Mouse (Mus musculus): ENCODE measurements around the gene Olfr640. TPM values are rescaled to one million over a fixed set of nuclear protein-coding genes. Genes with fewer than 3 reads are reported as not detected.

Gene Olfr640
- polyA plus RNA-seq, 1 experiment from 2014 or later, result not detected

DNA sequence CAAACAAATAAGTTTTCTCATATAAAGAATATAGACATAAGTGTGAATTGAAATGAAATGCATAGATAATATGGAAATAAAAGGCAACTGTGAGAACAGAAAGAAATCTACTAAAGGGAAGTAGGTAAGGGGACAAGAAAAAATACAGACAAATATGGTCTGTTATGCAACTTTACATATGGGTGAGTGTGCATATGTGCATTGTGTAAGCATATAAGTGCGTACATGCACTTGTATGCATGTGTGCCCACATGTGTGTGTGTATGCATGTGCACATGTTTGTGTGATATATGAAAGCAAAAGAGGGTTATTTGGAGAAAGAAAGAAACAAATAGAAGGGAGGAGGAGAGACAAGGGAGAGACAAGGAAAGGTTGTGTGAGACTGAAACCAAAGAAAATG, 6.4 kb downstream of the Olfr640 start:
- WGBS, result 84% methylated on average over 1 of the region's 1 CpGs
- Histone ChIP-seq H3K9me3 (ENCODE audit: control insufficient read depth, low read length) (no peaks in the 10 kb centered on the region), H3K27me3 (ENCODE audit: control insufficient read depth, insufficient read depth, low read length) (no peaks in the 10 kb centered on the region), H3K4me1 (ENCODE audit: control insufficient read depth, insufficient read depth, low read length) (no peaks in the 10 kb centered on the region), H3K36me3 (ENCODE audit: control insufficient read depth, insufficient read depth, low read length) (no peaks in the 10 kb centered on the region), H3K4me2 (replicated peaks; ENCODE audit: low read depth, low read length) (no peak overlapping the region), H3K9ac (ENCODE audit: low read depth, low read length) (no peak overlapping the region), H3K27ac (ENCODE audit: low read depth, low read length) (no peak overlapping the region), H3K4me3 (ENCODE audit: low read length) (no peak overlapping the region)
- no peak for ATAC-seq (ENCODE audit: low FRiP score, low TSS enrichment)

- H3K27me3 ChIP-seq (ENCODE audit: control insufficient read depth, insufficient read depth, low read length), result no peaks in the 10 kb centered on the region
- no peak within 1 kb of the TSS for H3K9ac ChIP-seq (ENCODE audit: low read depth, low read length)
- no peaks in the 10 kb centered on the region for H3K9me3 ChIP-seq (ENCODE audit: control insufficient read depth, low read length)
- no peaks in the 10 kb centered on the region for H3K4me1 ChIP-seq (ENCODE audit: control insufficient read depth, insufficient read depth, low read length)
- H3K36me3 ChIP-seq (ENCODE audit: control insufficient read depth, insufficient read depth, low read length), result no peaks in the 10 kb centered on the region
- H3K4me2 ChIP-seq (replicated peaks; ENCODE audit: low read depth, low read length), result no peak within 1 kb of the TSS
- no peak within 1 kb of the TSS for H3K27ac ChIP-seq (ENCODE audit: low read depth, low read length)
- H3K4me3 ChIP-seq (ENCODE audit: low read length), result no peak within 1 kb of the TSS
- ATAC-seq (ENCODE audit: low FRiP score, low TSS enrichment), result no peak
These were observed 8.2 kb downstream of the Olfr640 start, which contains the start of gene Olfr639 for GRCm38 (mm10) chr7:104017203-104017602. Gene Olfr639 (minus strand): TSS chr7:104017303.

GRCm38 (mm10) chr7:103999124-103999523, 26.2 kb downstream of the Olfr640 start:
- Histone ChIP-seq H3K4me3 (ENCODE audit: low read length) (no peak overlapping the region), H3K9me3 (ENCODE audit: control insufficient read depth, low read length) (no peaks in the 10 kb centered on the region), H3K4me2 (replicated peaks; ENCODE audit: low read depth, low read length) (no peak overlapping the region), H3K4me1 (ENCODE audit: control insufficient read depth, insufficient read depth, low read length) (no peaks in the 10 kb centered on the region), H3K27ac (ENCODE audit: low read depth, low read length) (no peak overlapping the region), H3K27me3 (ENCODE audit: control insufficient read depth, insufficient read depth, low read length) (no peaks in the 10 kb centered on the region), H3K9ac (ENCODE audit: low read depth, low read length) (no peak overlapping the region), H3K36me3 (ENCODE audit: control insufficient read depth, insufficient read depth, low read length) (no peaks in the 10 kb centered on the region)
- ATAC-seq (ENCODE audit: low FRiP score, low TSS enrichment), result no peak

DNA sequence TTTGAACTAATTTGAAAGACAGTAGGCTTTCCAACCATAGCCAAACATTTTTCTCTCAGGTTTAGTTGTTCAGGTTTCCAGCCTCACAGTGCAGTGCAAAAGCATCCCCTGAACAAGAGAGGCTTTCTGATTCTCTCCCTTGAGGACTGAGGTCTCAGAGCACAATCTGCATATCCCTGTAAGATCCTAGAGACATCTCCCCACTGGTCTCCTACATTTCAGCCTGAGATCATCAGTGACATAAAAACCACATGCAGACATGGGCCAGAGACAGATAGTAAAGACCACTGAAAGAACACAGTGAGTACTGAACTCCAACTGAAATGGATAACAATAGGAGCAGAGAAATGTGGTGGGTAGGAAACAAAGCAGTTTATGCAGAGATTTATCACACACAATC, 26.9 kb downstream of the Olfr640 start, which contains the start of gene Olfr638:
Gene Olfr638 (plus strand): TSS at position 301 of the 400 bp plus-strand sequence.
- Histone ChIP-seq H3K4me2 (replicated peaks; ENCODE audit: low read depth, low read length) (no peak within 1 kb of the TSS), H3K36me3 (ENCODE audit: control insufficient read depth, insufficient read depth, low read length) (no peaks in the 10 kb centered on the region), H3K4me3 (ENCODE audit: low read length) (no peak within 1 kb of the TSS), H3K27me3 (ENCODE audit: control insufficient read depth, insufficient read depth, low read length) (no peaks in the 10 kb centered on the region), H3K4me1 (ENCODE audit: control insufficient read depth, insufficient read depth, low read length) (no peaks in the 10 kb centered on the region), H3K9me3 (ENCODE audit: control insufficient read depth, low read length) (no peaks in the 10 kb centered on the region), H3K9ac (ENCODE audit: low read depth, low read length) (no peak within 1 kb of the TSS), H3K27ac (ENCODE audit: low read depth, low read length) (no peak within 1 kb of the TSS)
- ATAC-seq (ENCODE audit: low FRiP score, low TSS enrichment), result no peak

GRCm38 (mm10) chr7:103971782-103972181, 53.6 kb downstream of the Olfr640 start:
- Histone ChIP-seq H3K36me3 (ENCODE audit: control insufficient read depth, insufficient read depth, low read length) (no peaks in the 10 kb centered on the region), H3K9ac (ENCODE audit: low read depth, low read length) (no peak overlapping the region), H3K4me3 (ENCODE audit: low read length) (no peak overlapping the region), H3K4me2 (replicated peaks; ENCODE audit: low read depth, low read length) (no peak overlapping the region), H3K4me1 (ENCODE audit: control insufficient read depth, insufficient read depth, low read length) (no peaks in the 10 kb centered on the region), H3K27ac (ENCODE audit: low read depth, low read length) (no peak overlapping the region), H3K27me3 (ENCODE audit: control insufficient read depth, insufficient read depth, low read length) (no peaks in the 10 kb centered on the region), H3K9me3 (ENCODE audit: control insufficient read depth, low read length) (no peaks in the 10 kb centered on the region)
- WGBS, result 65% methylated on average over 1 of the region's 1 CpGs
- no peak for ATAC-seq (ENCODE audit: low FRiP score, low TSS enrichment)

DNA sequence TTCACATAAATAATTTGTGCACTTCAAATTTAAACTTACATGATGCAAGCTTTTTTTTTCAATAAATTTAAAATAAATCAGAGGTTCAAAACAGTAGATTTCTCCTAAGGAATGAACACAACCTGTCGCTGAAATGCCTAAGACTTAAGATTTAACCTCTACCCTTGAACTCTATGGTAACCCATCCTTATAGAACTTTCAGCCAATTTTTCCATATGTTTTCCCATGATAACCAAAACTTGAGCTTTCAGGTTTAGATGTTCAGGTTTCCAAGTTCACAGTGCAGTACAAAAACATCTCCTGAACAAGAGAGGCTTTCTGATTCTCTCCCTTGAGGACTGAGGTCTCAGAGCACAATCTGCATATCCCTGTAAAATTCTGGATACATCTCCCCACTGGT, 54.5 kb downstream of the Olfr640 start, which contains the start of gene Olfr635:
Gene Olfr635 (plus strand): TSS at position 301 of the 400 bp plus-strand sequence.
- ATAC-seq (ENCODE audit: low FRiP score, low TSS enrichment), result no peak
- Histone ChIP-seq H3K4me1 (ENCODE audit: control insufficient read depth, insufficient read depth, low read length) (no peaks in the 10 kb centered on the region), H3K27me3 (ENCODE audit: control insufficient read depth, insufficient read depth, low read length) (no peaks in the 10 kb centered on the region), H3K9me3 (ENCODE audit: control insufficient read depth, low read length) (no peaks in the 10 kb centered on the region), H3K9ac (ENCODE audit: low read depth, low read length) (no peak within 1 kb of the TSS), H3K36me3 (ENCODE audit: control insufficient read depth, insufficient read depth, low read length) (no peaks in the 10 kb centered on the region), H3K4me2 (replicated peaks; ENCODE audit: low read depth, low read length) (no peak within 1 kb of the TSS), H3K27ac (ENCODE audit: low read depth, low read length) (no peak within 1 kb of the TSS), H3K4me3 (ENCODE audit: low read length) (no peak within 1 kb of the TSS)
- WGBS, result 73% methylated on average over 1 of the region's 1 CpGs

Other genes with a start within 250 kb of the Olfr640 start
- not detected in 2 replicates for gene Olfr68, start 245.9 kb downstream of the Olfr640 start, polyA plus RNA-seq (2014; fragmentation: Nextera tagmentation; extraction: Ambion mirVana)
- not detected in 2 replicates for gene Olfr67, start 233.8 kb downstream of the Olfr640 start, polyA plus RNA-seq (2014; fragmentation: Nextera tagmentation; extraction: Ambion mirVana)
- 1,529 and 1,788 TPM in 2 replicates for gene Hbb-bt, start 211.6 kb downstream of the Olfr640 start, polyA plus RNA-seq (2014; fragmentation: Nextera tagmentation; extraction: Ambion mirVana)
- gene Hbb-bs, start 197.5 kb downstream of the Olfr640 start, polyA plus RNA-seq (2014; fragmentation: Nextera tagmentation; extraction: Ambion mirVana), result 3,842 and 4,307 TPM in 2 replicates
- not detected in 2 replicates for gene Hbb-bh2, start 185.1 kb downstream of the Olfr640 start, polyA plus RNA-seq (2014; fragmentation: Nextera tagmentation; extraction: Ambion mirVana)
- gene Hbb-bh1, start 182.4 kb downstream of the Olfr640 start, polyA plus RNA-seq (2014; fragmentation: Nextera tagmentation; extraction: Ambion mirVana), result 2.8 and 6.5 TPM in 2 replicates
- 578 and 855 TPM in 2 replicates for gene Hbb-y, start 172.4 kb downstream of the Olfr640 start, polyA plus RNA-seq (2014; fragmentation: Nextera tagmentation; extraction: Ambion mirVana)
- gene Olfr66, start 139.3 kb downstream of the Olfr640 start, polyA plus RNA-seq (2014; fragmentation: Nextera tagmentation; extraction: Ambion mirVana), result not detected in 2 replicates
- not detected in 2 replicates for gene Olfr64, start 131.1 kb downstream of the Olfr640 start, polyA plus RNA-seq (2014; fragmentation: Nextera tagmentation; extraction: Ambion mirVana)
- not detected in 2 replicates for gene Olfr65, start 122.1 kb downstream of the Olfr640 start, polyA plus RNA-seq (2014; fragmentation: Nextera tagmentation; extraction: Ambion mirVana)
- not detected in 2 replicates for gene Olfr631, start 96.7 kb downstream of the Olfr640 start, polyA plus RNA-seq (2014; fragmentation: Nextera tagmentation; extraction: Ambion mirVana)
- not detected in 2 replicates for gene Olfr632, start 91.2 kb downstream of the Olfr640 start, polyA plus RNA-seq (2014; fragmentation: Nextera tagmentation; extraction: Ambion mirVana)
- gene Olfr633, start 81.1 kb downstream of the Olfr640 start, polyA plus RNA-seq (2014; fragmentation: Nextera tagmentation; extraction: Ambion mirVana), result not detected in 2 replicates
- gene Olfr635, start 54.4 kb downstream of the Olfr640 start, polyA plus RNA-seq (2014; fragmentation: Nextera tagmentation; extraction: Ambion mirVana), result 0.03 TPM in 1 of 2 replicates, not detected in the other
- gene Olfr638, start 26.8 kb downstream of the Olfr640 start, polyA plus RNA-seq (2014; fragmentation: Nextera tagmentation; extraction: Ambion mirVana), result not detected in 2 replicates
- 0.03 TPM in 1 of 2 replicates, not detected in the other for gene Olfr639, start 8.3 kb downstream of the Olfr640 start, polyA plus RNA-seq (2014; fragmentation: Nextera tagmentation; extraction: Ambion mirVana)
- not detected in 2 replicates for gene Olfr641, start 9.9 kb upstream of the Olfr640 start, polyA plus RNA-seq (2014; fragmentation: Nextera tagmentation; extraction: Ambion mirVana)
- gene Olfr642, start 27.1 kb upstream of the Olfr640 start, polyA plus RNA-seq (2014; fragmentation: Nextera tagmentation; extraction: Ambion mirVana), result not detected in 2 replicates
- not detected in 2 replicates for gene 4930516K23Rik, start 35.9 kb upstream of the Olfr640 start, polyA plus RNA-seq (2014; fragmentation: Nextera tagmentation; extraction: Ambion mirVana)
- gene Olfr644, start 46.3 kb upstream of the Olfr640 start, polyA plus RNA-seq (2014; fragmentation: Nextera tagmentation; extraction: Ambion mirVana), result not detected in 2 replicates
- gene Olfr645, start 59.9 kb upstream of the Olfr640 start, polyA plus RNA-seq (2014; fragmentation: Nextera tagmentation; extraction: Ambion mirVana), result not detected in 2 replicates
- gene Olfr646, start 79.3 kb upstream of the Olfr640 start, polyA plus RNA-seq (2014; fragmentation: Nextera tagmentation; extraction: Ambion mirVana), result not detected in 2 replicates
- not detected in 2 replicates for gene Ubqln5, start 104.3 kb upstream of the Olfr640 start, polyA plus RNA-seq (2014; fragmentation: Nextera tagmentation; extraction: Ambion mirVana)
- not detected in 2 replicates for gene Olfr643, start 111.8 kb upstream of the Olfr640 start, polyA plus RNA-seq (2014; fragmentation: Nextera tagmentation; extraction: Ambion mirVana)
- not detected in 2 replicates for gene Ubqln3, start 117.7 kb upstream of the Olfr640 start, polyA plus RNA-seq (2014; fragmentation: Nextera tagmentation; extraction: Ambion mirVana)
- gene Ubqlnl, start 125.0 kb upstream of the Olfr640 start, polyA plus RNA-seq (2014; fragmentation: Nextera tagmentation; extraction: Ambion mirVana), result not detected in 2 replicates
- not detected in 2 replicates for gene Olfm5, start 139.3 kb upstream of the Olfr640 start, polyA plus RNA-seq (2014; fragmentation: Nextera tagmentation; extraction: Ambion mirVana)
- 0.12 and 0.14 TPM in 2 replicates for gene Olfr648, start 157.8 kb upstream of the Olfr640 start, polyA plus RNA-seq (2014; fragmentation: Nextera tagmentation; extraction: Ambion mirVana)
- not detected in 2 replicates for gene Olfr649, start 170.4 kb upstream of the Olfr640 start, polyA plus RNA-seq (2014; fragmentation: Nextera tagmentation; extraction: Ambion mirVana)
- gene Trim6, start 193.2 kb upstream of the Olfr640 start, polyA plus RNA-seq (2014; fragmentation: Nextera tagmentation; extraction: Ambion mirVana), result 1.3 and 2.5 TPM in 2 replicates
- gene Trim34a, start 218.9 kb upstream of the Olfr640 start, polyA plus RNA-seq (2014; fragmentation: Nextera tagmentation; extraction: Ambion mirVana), result 1.4 and 1.5 TPM in 2 replicates